ENCODE assay signal across 12 mouse cellular contexts in genomic region chr2:151571873-151572700, GRCm38 (mm10). TPM values are rescaled to one million over a fixed set of nuclear protein-coding genes. Genes with fewer than 3 reads are reported as not detected.
DNase-seq lines count a peak whose midpoint lies in the region; ATAC-seq and TF ChIP-seq lines count a peak whose summit lies in the region.
"Had no signal": no experiment of that assay in that cellular context is flagged by ENCODE, and none has a peak within 500 bp of the region (broad histone marks: within the 10 kb centered on the region; RNA-seq: fewer than 3 reads in every experiment).

TSS of gene Sdcbp2 (plus strand) at chr2:151572622.

- intact Hi-C loops in left cerebral cortex, postnatal 25 days (cut with DNase I): no loop called here

- H3K9me3 ChIP-seq in kidney, embryonic 16.5 days (ENCODE audit: low read length): no peaks in the 10 kb centered on the region
- no peaks in the 10 kb centered on the region for H3K9me3 ChIP-seq in intestine, embryonic 15.5 days
- H3K9me3 ChIP-seq: neural tube, embryonic 12.5 days had no signal

- TF ChIP-seq POLR2A in small intestine, adult 2 months (IDR thresholded peaks at IDR 0.05; ENCODE audit: low read depth, low read length): peak; percentile 84; the same call in 1 of the 2 replicates

- H3K9ac ChIP-seq in kidney, embryonic 16.5 days (replicated peaks; ENCODE audit: low read length): no peak within 1 kb of the TSS
- no peak within 1 kb of the TSS for H3K9ac ChIP-seq in intestine, embryonic 15.5 days
- H3K9ac ChIP-seq: forebrain, postnatal 0 days; neural tube, embryonic 12.5 days had no signal

- no peak within 1 kb of the TSS for H3K4me3 ChIP-seq in kidney, embryonic 16.5 days (ENCODE audit: low read length)
- no peak within 1 kb of the TSS for H3K4me3 ChIP-seq in intestine, embryonic 15.5 days (replicated peaks)
- H3K4me3 ChIP-seq in small intestine, adult 2 months (ENCODE audit: low read depth, low read length): peak within 1 kb of the TSS; percentile 62
- H3K4me3 ChIP-seq: neural tube, embryonic 12.5 days had no signal

- ATAC-seq in kidney, embryonic 16.5 days (ENCODE audit: low FRiP score, low TSS enrichment): 0 out of 2 replicates have a peak, but pooled peaks have one; percentile 12
- peak; percentile 89 for ATAC-seq in intestine, embryonic 15.5 days
- no peak for ATAC-seq in erythroid progenitor cell, adult 5-6 weeks (replicated peaks; ENCODE audit: low FRiP score, poor library complexity, severe bottlenecking)
- ATAC-seq: forebrain, postnatal 0 days had no signal

- 0 out of 2 replicates have a peak within 1 kb of the TSS, but pooled peaks have one; percentile 14 for H3K27ac ChIP-seq in kidney, embryonic 16.5 days (ENCODE audit: low read length)
- H3K27ac ChIP-seq in intestine, embryonic 15.5 days: peak within 1 kb of the TSS; percentile 18; the same call in 1 of the 2 replicates
- peak within 1 kb of the TSS; percentile 90 for H3K27ac ChIP-seq in small intestine, adult 2 months (ENCODE audit: insufficient read depth, low read depth, low read length)
- H3K27ac ChIP-seq: neural tube, embryonic 12.5 days had no signal

- H3K36me3 ChIP-seq in kidney, embryonic 16.5 days (ENCODE audit: insufficient read depth, low read length): no peaks in the 10 kb centered on the region
- no peaks in the 10 kb centered on the region for H3K36me3 ChIP-seq in intestine, embryonic 15.5 days
- no peaks in the 10 kb centered on the region for H3K36me3 ChIP-seq in small intestine, adult 2 months (ENCODE audit: control insufficient read depth, insufficient read depth, low read length)
- H3K36me3 ChIP-seq: neural tube, embryonic 12.5 days had no signal

- no peaks in the 10 kb centered on the region for H3K27me3 ChIP-seq in kidney, embryonic 16.5 days (ENCODE audit: insufficient read depth, low read length)
- H3K27me3 ChIP-seq in intestine, embryonic 15.5 days (replicated peaks): no peaks in the 10 kb centered on the region
- H3K27me3 ChIP-seq in small intestine, adult 2 months (ENCODE audit: control insufficient read depth, insufficient read depth, low read length): no peaks in the 10 kb centered on the region
- H3K27me3 ChIP-seq: CH12.LX; neural tube, embryonic 12.5 days had no signal

- TF ChIP-seq CTCF in small intestine, adult 2 months (IDR thresholded peaks at IDR 0.05; ENCODE audit: extremely low read depth, insufficient read length, insufficient replicate concordance, low read depth, low read length): no peak

- peaks cover 17% of the 10 kb centered on the region for H3K4me1 ChIP-seq in kidney, embryonic 16.5 days (ENCODE audit: insufficient read depth, low read length)
- H3K4me1 ChIP-seq in intestine, embryonic 15.5 days (replicated peaks): no peaks in the 10 kb centered on the region; the same call in 1 of the 2 replicates
- H3K4me1 ChIP-seq in small intestine, adult 2 months (ENCODE audit: control insufficient read depth, insufficient read depth, insufficient read length, low read length): peaks cover 12% of the 10 kb centered on the region

- no peak for DNase-seq in kidney, adult 9 months
- peak; percentile 39 for DNase-seq in ES-CJ7 (ENCODE audit: low read depth, low spot score)
- no peak for DNase-seq in ovary, postnatal 10 days (ENCODE audit: low spot score)
- no peak for DNase-seq in left cerebral cortex, postnatal 25 days (ENCODE audit: low spot score in 2 of 2)
- DNase-seq: forebrain, postnatal 0 days; spleen, adult 18-20 months had no signal

- H3K4me2 ChIP-seq in kidney, embryonic 16.5 days (replicated peaks; ENCODE audit: low read depth, low read length): no peak within 1 kb of the TSS
- peak within 1 kb of the TSS; percentile 5; the same call in 1 of the 2 replicates for H3K4me2 ChIP-seq in intestine, embryonic 15.5 days (replicated peaks)
- H3K4me2 ChIP-seq: neural tube, embryonic 12.5 days had no signal

- WGBS in kidney, embryonic 16.5 days: 73% methylated on average over 17 of the region's 17 CpGs
- 56% methylated on average over 17 of the region's 17 CpGs for WGBS in intestine, embryonic 15.5 days
- 21% methylated on average over 17 of the region's 17 CpGs for WGBS in small intestine, adult 2 months

RNA-seq across cellular contexts. Expression of gene Sdcbp2, which starts in this region (rescaled TPM):
- polyA plus RNA-seq in kidney, embryonic 16.5 days (2015; fragmentation: Nextera tagmentation; extraction: Ambion mirVana): 1.7 and 2.4 TPM in 2 replicates
- 15.7 and 15.9 TPM in 2 replicates for polyA plus RNA-seq in intestine, embryonic 15.5 days (2015; fragmentation: Nextera tagmentation; extraction: Ambion mirVana)
- polyA plus RNA-seq in small intestine, adult 2 months (2012; rRNA removed): 125 and 228 TPM in 2 replicates
- 1 to 10 TPM; 1.3 to 1.9 TPM for total RNA-seq in left cerebral cortex, postnatal 25 days (2021)
- total RNA-seq in erythroid progenitor cell, adult 5-6 weeks (2015; ENCODE audit: low replicate concordance): not detected in 2 replicates
- total RNA-seq in erythroid progenitor cell, adult 5-6 weeks (2017; ENCODE audit: low replicate concordance): not detected in 2 replicates

Comparison
In these comparisons a context has a peak if more than half of its experiments do, and no peak if none do; other contexts are left out.
1. H3K27ac ChIP-seq: peak in every context shown above with its lines; median percentile 90 in small intestine, adult 2 months; 18 in intestine, embryonic 15.5 days; 14 in kidney, embryonic 16.5 days.